Mouse (Mus musculus) CH12.LX (cell line): ENCODE results near the gene Gm45808.

Experiments
- CTCF ChIP-seq, 2 experiments: IDR thresholded peaks in 1 of 2; conservative IDR thresholded peaks in 1 of 2; 2 replicates each; pipeline ENCODE4 v1.5.1; 2011 to 2012; ENCODE audit warnings: low read depth in 2 of 2, low read length in 2 of 2, improper control_type of control experiment in 1 of 2, inconsistent platforms in 1 of 2, mild to moderate bottlenecking in 1 of 2, moderate library complexity in 1 of 2
- NRF1 ChIP-seq: IDR thresholded peaks from 2 replicates; pipeline ENCODE4 v1.6.1; 2014; ENCODE audit warnings: low read depth, mild to moderate bottlenecking, inconsistent platforms, low read length, improper control_type of control experiment, moderate library complexity
- POLR2A ChIP-seq: IDR thresholded peaks from 2 replicates; pipeline ENCODE4 v1.6.1; 2011; ENCODE audit warnings: low read depth, mild to moderate bottlenecking, improper control_type of control experiment, low read length
- UBTF ChIP-seq: IDR thresholded peaks from 2 replicates; pipeline ENCODE4 v1.6.1; 2012; ENCODE audit warnings: low read depth, mild to moderate bottlenecking, inconsistent platforms, low read length, improper control_type of control experiment, moderate library complexity
- USF1 ChIP-seq: IDR thresholded peaks from 2 replicates; pipeline ENCODE4 v1.6.1; 2014; ENCODE audit warnings: low read depth, mild to moderate bottlenecking, inconsistent platforms, low read length, improper control_type of control experiment

- TF ChIP-seq CTCF (conservative IDR thresholded peaks at IDR 0.05 in 1 of 2, IDR thresholded peaks at IDR 0.05 in 1 of 2; ENCODE audit: low read depth in 2 of 2, low read length in 2 of 2): no peak
- no peak for TF ChIP-seq POLR2A
- TF ChIP-seq USF1: no peak
- no peak for TF ChIP-seq NRF1
- TF ChIP-seq UBTF: no peak
These were observed 7.9 kb upstream of the Gm45808 start for GRCm38 (mm10) chr7:45494548-45494947.
